Mouse (Mus musculus): ENCODE data around the gene Gm10392. TPM values are rescaled to one million over a fixed set of nuclear protein-coding genes. Genes with fewer than 3 reads are reported as not detected.

Gene Gm10392
- total RNA-seq (2023): 1 to 10 TPM; 1.4 to 1.9 TPM

DNA sequence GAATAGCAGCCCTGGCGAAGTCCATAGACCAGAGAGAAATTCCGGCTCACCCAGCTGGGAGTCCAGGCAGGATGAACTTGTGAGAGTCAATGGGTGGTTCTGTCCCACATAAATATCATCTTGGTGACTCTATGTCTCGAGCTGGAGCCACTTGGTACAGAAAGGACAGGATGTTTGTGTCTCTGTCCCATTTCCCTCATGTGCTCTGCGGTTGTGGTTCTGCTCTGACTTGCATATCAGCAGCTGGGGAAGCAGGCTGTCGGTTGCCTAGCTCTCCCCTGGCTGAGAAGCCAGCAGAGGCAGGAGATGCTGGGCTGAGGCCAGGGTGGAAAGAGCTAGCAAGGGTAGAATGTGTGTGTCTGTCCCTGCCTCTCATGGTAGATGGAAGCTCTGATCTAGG is at the start of gene Gm10392:
Gm10392 (minus strand) TSS at position 156 of the 400 bp plus-strand sequence.

DNA sequence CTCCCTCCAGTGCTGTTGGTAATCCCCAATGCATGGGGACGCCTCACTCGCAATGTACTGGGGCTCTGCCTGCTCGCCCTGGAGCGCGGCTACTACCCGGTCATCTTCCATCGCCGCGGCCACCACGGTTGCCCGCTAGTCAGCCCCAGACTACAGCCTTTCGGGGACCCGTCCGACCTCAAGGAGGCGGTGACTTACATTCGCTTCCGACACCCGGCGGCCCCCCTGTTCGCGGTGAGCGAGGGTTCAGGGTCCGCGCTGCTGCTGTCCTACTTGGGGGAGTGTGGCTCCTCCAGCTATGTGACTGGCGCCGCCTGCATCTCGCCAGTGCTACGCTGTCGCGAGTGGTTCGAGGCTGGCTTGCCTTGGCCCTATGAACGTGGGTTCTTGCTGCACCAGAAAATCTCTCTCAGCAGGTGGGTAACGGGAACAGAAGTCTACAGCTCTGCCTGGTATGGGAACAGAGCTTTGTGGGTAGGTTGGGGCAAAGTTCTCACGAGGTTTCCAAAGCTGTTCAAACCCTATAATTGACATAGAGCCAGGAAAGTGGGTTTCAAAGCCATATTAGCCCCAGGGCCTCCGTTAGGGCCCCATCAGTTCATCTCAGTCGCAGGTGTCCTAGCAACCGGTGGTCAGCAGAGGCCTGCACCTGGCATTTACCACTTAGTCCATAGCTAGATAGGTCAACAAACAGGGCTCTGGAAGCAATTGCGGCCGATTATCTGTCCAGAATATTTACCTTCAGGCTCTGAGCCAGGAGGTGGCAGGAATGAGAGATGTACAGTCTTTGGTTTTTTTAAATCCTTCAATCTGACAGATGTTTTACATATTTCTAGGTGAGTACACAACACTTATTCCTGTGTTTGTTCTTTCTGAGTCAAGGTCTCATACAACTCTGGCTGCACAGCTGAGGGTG is 3.1 kb downstream of the Gm10392 start, which contains the start of gene Trp53i13:
Trp53i13 (minus strand) TSS at position 344 of the 916 bp plus-strand sequence.

DNA sequence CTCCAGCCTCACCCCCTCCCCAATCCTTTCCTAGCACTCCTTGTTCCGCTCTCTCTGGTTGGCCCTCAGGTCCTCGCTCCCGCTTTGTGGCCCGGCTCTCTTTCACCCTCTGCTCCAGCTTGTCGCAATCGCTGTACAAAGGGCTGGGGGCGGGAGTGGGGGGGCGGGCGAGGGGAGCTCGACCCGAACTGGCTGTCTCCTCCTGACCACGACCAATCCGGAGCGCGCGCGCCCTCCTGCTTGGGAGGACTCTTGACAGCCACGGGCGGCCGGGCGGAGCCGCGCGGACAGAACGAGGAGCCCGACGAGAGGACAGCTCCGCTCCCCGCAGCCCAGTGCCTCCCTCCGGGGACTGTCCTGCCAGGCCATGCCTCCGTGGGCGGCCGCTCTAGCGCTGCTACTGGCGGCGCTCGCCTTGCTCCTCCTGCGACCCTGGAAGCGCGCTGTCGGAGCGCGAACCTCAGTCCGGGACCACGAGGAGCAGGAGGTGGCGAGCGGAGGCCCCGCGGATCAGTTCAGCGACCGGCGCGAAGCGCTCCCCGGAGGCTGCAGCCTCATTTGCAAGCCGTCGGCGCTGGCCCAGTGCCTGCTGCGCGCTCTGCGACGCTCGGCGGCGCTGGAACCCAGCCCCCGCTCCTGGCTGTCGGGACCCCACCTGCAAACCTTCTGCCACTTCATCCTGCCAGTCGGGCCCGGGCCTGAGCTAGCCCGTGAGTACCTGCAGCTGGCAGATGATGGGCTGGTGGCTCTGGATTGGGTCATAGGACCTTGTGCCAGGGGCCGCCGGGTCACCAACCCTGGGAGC is 4.0 kb downstream of the Gm10392 start, which contains the start of gene Abhd15:
Abhd15 (plus strand) TSS at position 290 of the 805 bp plus-strand sequence.

DNA sequence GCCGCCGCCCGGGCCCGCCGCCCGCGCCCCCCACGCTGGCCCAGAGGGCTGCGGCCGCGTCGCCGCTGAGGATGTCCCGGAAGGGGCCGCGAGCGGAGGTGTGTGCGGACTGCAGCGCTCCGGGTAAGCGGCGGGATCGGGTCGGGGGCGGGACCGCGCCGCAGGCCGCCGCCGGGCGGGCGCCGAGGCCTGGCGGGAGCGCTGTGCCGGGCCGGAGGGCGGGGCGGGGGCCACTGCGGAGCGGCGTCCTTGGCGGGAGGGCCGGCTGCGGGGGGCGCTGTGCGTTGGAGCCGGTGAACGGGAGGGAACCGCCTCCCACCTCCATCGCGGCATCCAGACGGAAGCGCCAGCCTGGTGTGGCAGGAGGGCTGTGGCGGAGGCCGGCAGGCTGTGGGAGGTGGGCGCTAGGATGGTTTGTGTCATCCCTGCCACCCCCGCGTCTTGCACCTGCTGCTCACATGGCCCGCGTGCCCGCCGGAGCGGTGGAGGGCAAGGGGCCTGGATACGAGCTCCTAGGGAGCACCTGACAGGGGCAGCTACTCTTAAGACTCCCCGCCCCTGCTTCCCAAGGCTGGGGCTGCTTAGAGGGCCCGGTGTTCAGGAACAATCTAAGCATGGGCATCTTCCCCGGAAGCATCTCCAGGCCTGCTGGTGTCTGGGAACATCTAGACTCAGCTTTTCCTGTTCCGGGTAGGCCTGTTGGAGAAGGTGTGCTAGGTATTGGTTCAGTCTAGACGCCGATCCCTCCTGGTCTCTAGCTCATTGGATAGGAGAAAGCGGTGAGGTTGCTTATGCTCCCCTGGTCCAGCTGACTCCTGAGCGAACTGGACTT is 25.3 kb downstream of the Gm10392 start, which contains the start of gene Git1:
Git1 (plus strand) TSS at position 51 of the 832 bp plus-strand sequence.

DNA sequence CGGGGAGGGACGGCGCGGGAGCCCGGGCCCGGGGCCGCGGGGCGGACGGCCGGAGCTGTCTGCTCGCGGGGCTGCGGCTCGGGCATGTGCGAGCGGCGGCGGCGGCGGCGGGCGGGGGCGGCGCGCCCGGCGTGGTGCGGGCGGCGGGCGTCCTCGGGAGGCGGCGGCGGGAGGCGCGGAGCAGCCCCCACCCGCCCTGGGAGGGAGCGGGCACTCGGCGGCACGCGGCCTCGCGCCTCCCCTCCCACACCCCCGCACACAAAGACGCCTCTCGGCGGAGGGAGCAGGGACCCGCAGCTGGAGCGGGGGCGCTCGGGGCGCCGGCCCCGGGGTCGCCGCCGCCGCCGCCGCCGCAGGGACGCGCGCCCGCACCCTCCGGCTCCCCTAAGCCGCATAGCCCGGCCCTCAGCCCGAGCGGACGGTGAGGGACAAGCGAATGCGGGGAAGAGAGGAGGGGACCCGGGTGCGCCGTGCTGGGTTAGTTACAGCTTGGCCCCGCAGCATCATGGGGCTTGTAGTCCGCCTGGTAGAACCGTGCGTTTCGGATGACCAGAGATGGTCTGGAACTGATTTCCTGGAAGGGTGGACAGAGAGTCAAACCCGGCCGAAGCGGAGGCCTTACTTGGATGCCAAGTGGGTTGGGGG is 29.3 kb downstream of the Gm10392 start, which contains the start of gene Ankrd13b:
Ankrd13b (minus strand) TSS at position 88 of the 645 bp plus-strand sequence.

Other genes with a start within 250 kb of the Gm10392 start
- 1 to 10 TPM; 1.8 to 2.0 TPM for gene Coro6, start 56.8 kb downstream of the Gm10392 start, total RNA-seq (2023)
- 10 to 100 TPM; 17.8 to 21.3 TPM for gene Ankrd13b, start 29.5 kb downstream of the Gm10392 start, total RNA-seq (2023)
- 10 to 100 TPM; 49.3 to 55.4 TPM for gene Git1, start 25.6 kb downstream of the Gm10392 start, total RNA-seq (2023)
- 1 to 10 TPM; 7.3 to 7.6 TPM for gene Abhd15, start 4.1 kb downstream of the Gm10392 start, total RNA-seq (2023)
- gene Trp53i13, start 3.2 kb downstream of the Gm10392 start, total RNA-seq (2023): 10 to 100 TPM; 18.8 to 24.6 TPM
- gene Taok1, start 88.6 kb upstream of the Gm10392 start, total RNA-seq (2023): 10 to 100 TPM; 41.3 to 41.5 TPM
- 100 to 1,000 TPM; 145 to 161 TPM for gene Nufip2, start 167.0 kb upstream of the Gm10392 start, total RNA-seq (2023)
- not detected for gene Cryba1, start 206.1 kb upstream of the Gm10392 start, total RNA-seq (2023)
- 10 to 100 TPM; 66.0 to 67.4 TPM for gene Myo18a, start 244.0 kb upstream of the Gm10392 start, total RNA-seq (2023)